Mouse (Mus musculus) embryonic stem cell, embryonic (primary cell): Measurements from ENCODE around the gene Fgfr3.

Source experiments
- CTCF ChIA-PET, 4 experiments: fragments of 300-600 bp in 2 of 4; fragments of 350-600 bp in 2 of 4; sonication (Branson Sonifier 250); formaldehyde crosslinking; loops; one replicate each; lab custom pipeline; 2022; ENCODE audit warnings: inconsistent platforms in 2 of 4; lab: Charles Lee
- POLR2A ChIA-PET, 4 experiments: fragments of 300-600 bp in 2 of 4; fragments of 350-600 bp in 2 of 4; sonication (Branson Sonifier 250); formaldehyde crosslinking; loops; one replicate each; lab custom pipeline; 2022; ENCODE audit warnings: antibody characterized with exemption in 4 of 4, inconsistent platforms in 1 of 4; lab: Charles Lee

The Fgfr3 gene

GRCm38 (mm10) chr5:33735412-33736092 is 14.1 kb downstream of the Fgfr3 start:
- CTCF ChIA-PET, result no interaction called here
- POLR2A ChIA-PET, result interaction anchor here in 1 of 4 experiments (0.9 to 1.6 kb wide), 2 partner anchors 9 to 83 kb away, joined by 3 to 6 read pairs; partner anchors contain the start of gene Slbp

GRCm38 (mm10) chr5:33736230-33736629 is 14.8 kb downstream of the Fgfr3 start:
- POLR2A ChIA-PET, result no interaction called here
- CTCF ChIA-PET, result interaction anchor here in 1 of 4 experiments (2.7 kb wide), 1 partner anchor 61 kb away, joined by 21 read pairs; no protein-coding TSS in a partner anchor

DNA sequence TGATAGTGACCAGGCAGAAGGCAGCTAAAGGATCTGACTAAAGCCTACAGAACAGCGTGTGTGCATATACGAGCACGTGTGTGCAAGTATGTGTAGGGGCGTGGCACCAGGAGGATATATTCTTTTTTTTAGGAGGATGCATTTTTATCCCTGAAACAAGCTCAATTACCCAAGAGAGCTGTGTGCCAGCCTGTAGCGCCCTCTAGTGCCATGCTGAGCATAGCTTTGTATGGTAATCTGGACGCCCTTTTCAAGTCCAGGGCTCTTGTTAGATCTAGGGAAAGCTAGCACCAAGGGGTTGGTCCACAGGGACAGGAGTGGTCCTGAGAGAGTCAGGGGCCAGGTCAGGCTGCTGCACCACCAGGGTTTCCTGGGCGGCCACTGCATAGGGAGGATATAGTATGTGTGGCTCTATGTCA is 16.4 kb downstream of the Fgfr3 start:
- POLR2A ChIA-PET, result interaction anchor here (0.6 to 1.6 kb wide), 25 partner anchors 8 to 617 kb away, joined by 3 to 13 read pairs (median 4); partner anchors contain the start of genes Letm1 (in 2 of the 4) and Slbp (in 2 of the 4)

GRCm38 (mm10) chr5:33738341-33738740 is 16.9 kb downstream of the Fgfr3 start:
- POLR2A ChIA-PET, result interaction anchor here (0.8 to 2.2 kb wide), 26 partner anchors 8 to 202 kb away, joined by 3 to 13 read pairs (median 4); partner anchors contain the start of genes Letm1 (in 2 of the 4) and Slbp (in 2 of the 4)

More for the DNA sequence above, 16.4 kb downstream of the Fgfr3 start:
- CTCF ChIA-PET, result interaction anchor here (0.5 to 3.9 kb wide), 93 partner anchors 8 to 1395 kb away, joined by 3 to 49 read pairs (median 4); partner anchors contain the start of genes Fgfr3 (in 2 of the 4), Fam53a (in 1 of the 4), Gm9903 (in 1 of the 4) and Letm1 (in 1 of the 4)

GRCm38 (mm10) chr5:33740548-33740947 is 19.1 kb downstream of the Fgfr3 start:
- CTCF ChIA-PET, result interaction anchor here in 1 of 4 experiments (3.9 kb wide), 1 partner anchor 64 kb away, joined by 49 read pairs; no protein-coding TSS in a partner anchor
- POLR2A ChIA-PET, result interaction anchor here in 1 of 4 experiments (2.2 kb wide), 1 partner anchor 69 kb away, joined by 5 read pairs; no protein-coding TSS in a partner anchor

More at GRCm38 (mm10) chr5:33738341-33738740, 16.9 kb downstream of the Fgfr3 start:
- CTCF ChIA-PET, result interaction anchor here (0.5 to 3.9 kb wide), 86 partner anchors 8 to 674 kb away, joined by 3 to 49 read pairs (median 5); partner anchors contain the start of genes Fgfr3 (in 2 of the 4), Fam53a (in 1 of the 4), Gm9903 (in 1 of the 4) and Letm1 (in 1 of the 4)

GRCm38 (mm10) chr5:33743481-33743880 is 22.0 kb downstream of the Fgfr3 start:
- ChIA-PET CTCF (interaction anchor here in 1 of 4 experiments (0.5 kb wide), 1 partner anchor 383 kb away, joined by 3 read pairs; no protein-coding TSS in a partner anchor), POLR2A (interaction anchor here in 2 of 4 experiments (0.9 to 1.5 kb wide), 5 partner anchors 17 to 85 kb away, joined by 3 to 4 read pairs (median 3); no protein-coding TSS in a partner anchor)

DNA sequence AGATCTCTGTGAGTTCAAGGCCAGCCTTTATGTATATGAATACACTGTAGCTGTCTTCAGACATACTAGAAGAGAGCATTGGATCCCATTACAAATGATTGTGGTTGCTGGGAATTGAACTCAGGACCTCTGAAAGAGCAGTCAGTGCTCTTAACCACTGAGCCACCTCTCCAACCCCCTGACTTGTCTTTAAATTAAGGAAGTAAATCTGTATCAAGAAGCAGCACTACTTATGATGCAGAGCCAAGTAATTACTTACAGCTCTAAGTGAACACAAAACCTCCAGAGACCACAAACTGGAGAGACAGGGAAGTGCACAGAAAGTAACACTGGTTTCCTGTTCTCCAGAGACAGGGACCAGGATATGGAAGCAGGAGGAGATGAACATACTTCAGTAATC is 55.7 kb downstream of the Fgfr3 start:
- POLR2A ChIA-PET, result interaction anchor here in 1 of 4 experiments (1.9 kb wide), 1 partner anchor 17 kb away, joined by 5 read pairs; no protein-coding TSS in a partner anchor
- CTCF ChIA-PET, result no interaction called here

DNA sequence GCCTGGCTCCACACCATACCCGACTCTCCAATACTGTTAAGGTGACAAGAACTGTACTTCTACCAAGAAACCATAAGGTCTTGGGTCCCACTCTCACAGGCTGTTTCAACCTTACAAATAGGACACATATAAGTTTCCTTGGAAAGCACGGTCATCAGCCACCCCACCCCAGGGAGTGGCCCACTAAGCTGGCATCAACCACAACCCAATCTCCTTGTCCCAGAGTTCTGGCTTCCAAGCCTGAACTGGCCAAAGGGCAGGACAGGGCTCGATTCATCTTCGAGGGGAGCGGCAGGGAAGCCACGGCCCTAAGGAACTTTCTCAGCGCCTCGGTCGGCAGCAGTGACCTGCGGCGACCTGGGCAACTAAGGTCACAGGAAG is 60.5 kb downstream of the Fgfr3 start:
- POLR2A ChIA-PET, result interaction anchor here (0.6 to 2.8 kb wide), 61 partner anchors 10 to 1323 kb away, joined by 3 to 40 read pairs (median 5); partner anchors contain the start of genes Slbp (in 3 of the 4), Tacc3 (in 2 of the 4), Fam53a (in 1 of the 4) and Gm9903 (in 1 of the 4)

DNA sequence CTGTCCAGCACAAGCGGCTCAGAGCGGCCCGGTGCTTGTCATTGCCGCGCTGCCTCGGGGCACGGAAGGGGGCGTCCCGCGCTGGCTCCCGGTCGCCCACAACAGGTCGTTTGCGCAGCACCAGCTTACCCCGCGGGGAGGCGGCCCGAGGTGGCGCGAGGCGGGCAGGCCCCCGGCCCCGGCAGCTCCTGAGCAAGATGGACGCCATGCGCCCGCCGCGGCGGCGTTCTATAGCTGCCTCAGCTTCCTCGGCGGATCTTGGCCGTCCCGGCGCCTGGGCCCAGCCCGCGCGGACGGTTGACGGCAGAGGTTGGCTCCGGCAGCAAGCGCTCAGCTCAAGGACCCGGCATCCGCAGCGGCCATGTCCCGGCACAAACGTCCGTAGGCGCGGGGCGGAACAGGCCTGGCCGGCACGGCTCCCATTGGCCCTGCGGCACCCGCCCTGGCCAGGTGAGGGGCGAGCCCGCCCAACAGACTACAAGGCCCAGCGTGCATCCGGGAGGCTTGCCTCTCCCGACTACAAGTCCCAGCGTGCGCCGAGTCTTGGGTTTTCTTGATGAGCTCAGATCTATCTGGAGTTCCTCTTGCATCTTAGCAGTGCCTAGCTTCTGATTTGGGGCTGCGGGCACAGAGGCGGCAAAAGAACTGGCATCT is 61.0 kb downstream of the Fgfr3 start, which contains the start of gene Letm1:
TSS of gene Letm1 (minus strand) at position 473 of the 654 bp plus-strand sequence.
- CTCF ChIA-PET, result interaction anchor here in 2 of 4 experiments (0.7 to 1.7 kb wide), 5 partner anchors 14 to 878 kb away, joined by 3 to 7 read pairs (median 3); partner anchors contain the start of genes Grk4 (in 1 of the 2) and Nop14 (in 1 of the 2)
- POLR2A ChIA-PET, result interaction anchor here (0.5 to 2.8 kb wide), 87 partner anchors 9 to 1322 kb away, joined by 3 to 40 read pairs (median 4); partner anchors contain the start of genes Slbp (in 3 of the 4), Grk4 (in 2 of the 4), Nop14 (in 2 of the 4) and Rnf4 (in 2 of the 4)

More for the DNA sequence above, 60.5 kb downstream of the Fgfr3 start:
- CTCF ChIA-PET, result interaction anchor here in 2 of 4 experiments (0.7 to 1.7 kb wide), 4 partner anchors 14 to 878 kb away, joined by 3 to 7 read pairs (median 3); partner anchors contain the start of genes Grk4 (in 1 of the 2) and Nop14 (in 1 of the 2)

GRCm38 (mm10) chr5:33782999-33783390 is 61.5 kb downstream of the Fgfr3 start:
- CTCF ChIA-PET, result interaction anchor here in 2 of 4 experiments (0.7 to 1.7 kb wide), 5 partner anchors 13 to 91 kb away, joined by 3 to 7 read pairs (median 3); no protein-coding TSS in a partner anchor
- POLR2A ChIA-PET, result interaction anchor here in 3 of 4 experiments (0.5 to 2.8 kb wide), 78 partner anchors 8 to 1706 kb away, joined by 3 to 40 read pairs (median 4); partner anchors contain the start of genes Grk4 (in 2 of the 3), Nop14 (in 2 of the 3), Rnf4 (in 2 of the 3) and Slbp (in 2 of the 3)
